Mouse (Mus musculus): ENCODE data around the gene Aif1.

Aif1 gene

DNA sequence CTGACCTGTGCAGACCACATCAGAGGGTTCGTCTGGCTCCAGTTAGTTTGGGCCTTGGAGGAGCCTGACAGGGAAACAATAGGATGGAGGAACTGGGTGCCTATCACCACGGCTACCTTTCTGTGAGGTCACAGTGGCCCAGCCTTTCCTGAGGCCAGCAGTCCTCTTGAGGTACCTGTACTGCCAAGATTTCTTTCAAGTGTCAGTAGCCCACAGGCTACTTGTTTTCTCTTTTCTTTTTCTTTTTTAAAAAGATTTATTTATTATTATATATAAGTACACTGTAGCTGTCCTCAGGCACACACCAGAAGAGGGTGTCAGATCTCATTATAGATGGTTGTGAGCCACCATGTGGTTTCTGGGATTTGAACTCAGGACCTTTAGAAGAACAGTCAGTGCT, at the start of gene Aif1:
Gene Aif1, minus strand, starts transcription at position 101 of the 400 bp plus-strand sequence.
- DNase-seq (ENCODE audit: low spot score in 2 of 2) = no peak

DNA sequence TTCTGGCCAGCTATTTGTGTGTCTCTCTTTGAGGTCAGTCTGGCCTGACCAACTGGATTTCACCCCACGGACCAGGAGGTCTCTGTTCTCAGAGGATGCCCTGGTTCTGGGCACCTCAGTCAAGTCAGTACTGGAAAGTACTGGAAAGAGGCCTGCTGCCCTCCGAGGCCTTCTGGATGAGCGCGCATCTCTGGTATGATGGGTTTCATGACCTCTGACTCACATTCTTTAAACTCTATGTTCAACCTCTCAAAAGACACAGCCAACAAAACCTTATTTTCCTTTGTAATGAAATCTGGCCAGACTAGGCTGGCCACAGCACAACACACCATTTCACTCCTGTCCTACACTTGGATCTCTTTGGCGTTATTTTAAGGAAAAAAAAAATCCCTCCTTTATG, 49.6 kb upstream of the Aif1 start:
- no peak for DNase-seq (ENCODE audit: low spot score in 2 of 2)

DNA sequence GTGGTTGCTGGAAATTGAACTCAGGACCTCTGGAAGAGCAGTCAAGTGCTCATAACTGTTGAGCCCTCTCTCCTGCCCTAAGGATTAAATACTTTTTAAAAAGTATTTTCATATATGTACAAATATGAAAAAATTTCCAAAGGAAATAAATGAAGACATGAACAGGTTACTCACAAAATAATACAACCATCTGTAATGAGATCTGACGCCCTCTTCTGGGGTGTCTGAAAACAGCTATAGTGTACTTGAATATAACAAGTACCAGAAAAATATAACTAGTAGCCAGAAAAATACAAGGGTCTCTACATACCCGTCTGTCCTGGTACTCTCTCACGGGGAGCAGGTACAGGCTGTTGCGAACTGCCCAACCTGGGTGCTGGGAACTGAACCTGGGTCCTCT, 48.8 kb upstream of the Aif1 start:
- DNase-seq (ENCODE audit: low spot score in 2 of 2) = no peak

DNA sequence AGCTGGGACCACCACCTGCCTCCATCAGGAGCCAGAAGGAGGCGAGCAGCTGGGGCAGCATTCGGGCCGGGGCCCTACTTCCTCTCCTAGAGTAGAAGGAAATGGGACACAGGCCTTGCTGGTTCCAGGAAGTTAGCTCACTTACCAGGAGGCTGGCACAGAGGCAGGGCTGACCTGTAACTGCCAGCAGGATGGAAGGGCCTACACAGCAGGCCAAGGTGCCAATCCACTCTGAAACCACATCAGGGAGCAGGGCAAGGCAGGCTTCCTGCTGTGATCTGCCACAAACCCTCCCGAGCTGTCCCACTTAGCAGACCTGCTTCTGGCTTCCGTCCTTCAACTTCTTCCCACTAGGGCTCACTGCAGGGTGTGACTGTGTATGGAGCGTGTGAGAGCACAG, 46.4 kb upstream of the Aif1 start:
- peak in 1 of 2 experiments; percentile 50 for DNase-seq (ENCODE audit: low spot score in 2 of 2)

DNA sequence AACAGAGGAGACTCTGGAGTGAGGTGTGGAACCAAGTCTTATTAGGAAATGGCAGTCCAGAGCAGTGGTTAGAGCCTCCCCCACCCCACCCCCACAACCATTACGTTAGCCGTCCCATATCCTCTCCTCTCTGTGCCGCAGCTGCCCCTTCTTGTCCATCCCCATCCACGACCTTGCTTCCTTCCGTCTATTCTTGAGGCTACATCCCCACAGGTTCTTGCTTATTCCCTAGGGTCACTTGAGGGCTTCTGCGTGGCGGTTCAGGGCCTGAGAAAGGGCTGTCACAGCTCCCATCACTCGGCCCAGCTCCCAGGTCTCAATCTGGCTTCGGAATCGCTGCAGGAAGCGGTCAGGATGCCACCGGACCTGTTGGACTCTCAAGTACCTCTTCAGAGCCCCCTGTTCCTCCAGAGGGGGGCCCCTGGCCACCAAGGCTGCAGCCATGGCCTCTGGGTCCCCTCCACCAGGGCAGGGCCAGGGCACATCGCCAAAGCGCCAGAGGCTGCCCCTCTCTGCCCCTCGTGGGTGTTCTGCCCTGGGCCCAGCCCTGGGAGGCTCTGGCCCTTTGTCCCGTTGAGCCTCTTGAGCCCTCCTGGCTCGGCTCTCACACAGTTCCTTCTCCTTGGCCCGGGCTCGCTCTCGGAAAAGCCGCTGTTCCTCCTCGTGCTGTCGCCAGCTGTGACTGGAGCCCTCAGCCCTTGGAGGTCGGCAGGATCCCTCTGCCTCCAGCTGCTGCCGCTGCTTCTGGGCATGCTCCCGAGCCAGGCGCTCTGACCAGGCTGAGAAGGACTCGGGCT, 44.5 kb upstream of the Aif1 start, which contains the start of gene Gm16181:
Gene Gm16181, plus strand, starts transcription at position 679 of the 797 bp plus-strand sequence.
- peak; percentile 70 to 80 for DNase-seq (ENCODE audit: low spot score in 2 of 2)

DNA sequence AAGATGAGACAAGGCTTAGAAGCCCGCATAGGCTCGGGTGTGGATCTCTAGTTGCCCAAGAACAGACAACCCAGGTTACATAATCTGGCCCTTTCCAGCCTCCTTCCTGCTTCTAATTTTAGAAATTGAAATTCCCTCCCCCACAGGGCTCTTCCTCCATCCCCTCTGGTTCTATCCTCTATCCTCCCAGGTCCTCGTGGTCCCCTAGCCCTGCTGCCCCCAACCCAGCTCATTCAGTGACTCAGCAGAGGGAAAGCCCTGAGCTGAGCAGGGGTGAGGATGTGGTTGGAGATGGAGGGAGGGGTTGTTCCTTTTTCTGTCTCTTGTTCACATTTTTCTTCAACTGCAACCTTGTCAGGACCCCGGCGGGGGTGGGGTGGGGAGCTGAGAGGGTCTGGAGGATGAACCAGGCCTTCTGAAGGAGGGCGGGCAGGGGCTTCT, 43.8 kb upstream of the Aif1 start:
- peak; percentile 51 to 77 for DNase-seq (ENCODE audit: low spot score in 2 of 2)

DNA sequence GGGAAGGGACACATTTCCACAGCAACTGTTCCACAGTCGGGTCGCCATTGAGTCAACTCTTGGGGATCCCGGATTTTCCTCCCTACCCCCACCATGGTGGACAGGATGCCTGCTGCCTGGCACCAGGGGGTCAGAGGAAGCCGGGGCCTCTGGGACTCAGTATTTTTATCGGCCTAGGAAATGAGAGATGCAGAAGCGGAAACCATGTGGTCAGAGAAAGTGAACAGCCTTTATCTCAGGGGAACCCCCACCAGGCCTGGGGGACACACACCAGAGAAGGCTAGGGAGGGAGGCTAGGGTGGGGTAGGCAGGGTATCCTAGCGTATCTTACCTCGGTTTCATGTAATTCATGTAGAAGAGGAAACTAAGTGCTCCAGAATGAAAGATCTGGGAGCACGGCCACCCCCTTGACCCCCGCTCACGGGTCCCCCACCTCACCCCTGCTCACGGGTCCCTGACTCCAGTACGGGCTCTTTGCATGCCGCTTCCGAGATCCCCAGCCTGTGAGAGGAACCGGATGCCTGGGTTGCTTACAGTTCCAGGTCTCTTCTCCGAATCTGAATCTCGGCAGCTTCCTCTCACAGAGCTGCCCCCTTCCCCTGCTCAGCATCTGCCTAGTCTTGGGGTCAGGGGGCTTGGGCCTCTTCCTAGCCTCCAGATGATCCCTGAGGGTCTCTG, 42.8 kb upstream of the Aif1 start:
- peak; percentile 70 to 91 for DNase-seq (ENCODE audit: low spot score in 2 of 2)

DNA sequence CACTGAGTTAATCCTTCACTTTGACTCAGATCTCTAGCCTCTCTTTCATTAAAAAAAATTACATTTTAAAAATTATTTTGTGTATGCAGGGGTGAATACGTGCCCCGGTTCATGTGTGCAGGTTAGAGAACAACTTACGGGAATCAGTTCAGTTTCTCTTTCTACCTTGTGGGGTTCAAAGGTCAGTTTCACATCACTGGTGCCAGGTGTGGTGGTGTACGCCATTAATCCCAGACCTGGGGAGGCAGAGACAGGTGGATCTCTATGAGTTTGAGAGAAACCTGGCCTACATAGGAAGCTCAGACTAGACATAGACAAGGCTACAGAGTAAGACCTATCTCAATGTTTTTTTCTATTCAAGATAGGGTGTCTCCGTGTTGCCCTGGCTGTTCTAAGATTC, 37.2 kb upstream of the Aif1 start:
- DNase-seq (ENCODE audit: low spot score in 2 of 2) = no peak

DNA sequence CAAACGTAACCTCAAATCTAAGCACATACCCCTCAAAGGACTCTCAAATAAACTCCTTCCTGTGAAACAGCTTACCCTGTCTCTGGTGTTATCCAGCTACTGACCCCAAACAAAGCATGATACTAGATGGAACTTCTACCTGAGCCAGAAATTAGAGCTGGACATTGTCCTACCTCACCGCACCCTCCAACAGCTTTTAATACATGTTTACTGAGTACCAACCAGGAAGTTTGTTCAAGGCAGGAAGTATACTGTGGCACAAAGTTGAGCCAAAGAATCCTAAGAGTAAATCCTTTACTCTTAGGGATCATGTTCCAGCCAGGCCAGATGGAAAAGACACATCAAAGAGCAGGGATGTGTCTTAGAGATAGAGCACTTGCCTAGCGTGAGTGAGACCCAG, 34.7 kb upstream of the Aif1 start:
- no peak for DNase-seq (ENCODE audit: low spot score in 2 of 2)

DNA sequence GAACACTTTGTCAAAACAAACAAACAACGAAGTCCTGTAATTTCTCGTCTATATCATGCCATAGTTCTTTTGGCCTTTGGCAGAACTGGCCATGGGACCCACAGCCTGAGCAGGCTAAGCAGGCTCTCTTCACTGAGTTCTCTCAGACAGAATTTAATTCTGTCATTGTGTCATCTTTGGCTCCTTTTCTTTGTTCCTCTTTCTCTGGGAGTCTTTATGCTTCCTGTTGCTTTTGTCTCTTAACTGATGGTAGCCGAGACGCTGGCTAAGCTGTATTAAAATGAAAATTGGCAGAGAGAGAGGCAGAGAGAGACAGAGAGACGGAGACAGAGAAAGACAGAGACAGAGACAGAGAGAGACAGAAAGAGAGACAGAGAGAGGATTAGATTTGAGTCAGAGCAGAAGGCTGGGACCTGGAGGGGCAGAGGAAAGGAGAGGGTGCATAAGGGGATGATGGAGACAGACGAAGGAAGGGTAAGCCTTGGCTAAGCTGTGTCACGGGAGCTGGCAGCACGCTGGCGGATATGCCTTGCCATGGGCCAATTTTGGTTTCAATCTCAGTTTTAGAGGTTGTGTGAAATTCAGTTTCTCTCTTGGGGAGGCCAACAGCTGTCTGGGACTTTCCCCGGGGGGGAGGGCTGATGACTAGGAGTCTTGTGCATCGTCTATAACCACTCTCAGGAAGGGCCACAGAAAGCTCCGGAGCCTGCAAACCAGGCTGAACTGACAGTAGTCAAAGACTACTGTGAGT, 34.1 kb upstream of the Aif1 start:
- DNase-seq (ENCODE audit: low spot score in 2 of 2) = peak; percentile 50 to 62

DNA sequence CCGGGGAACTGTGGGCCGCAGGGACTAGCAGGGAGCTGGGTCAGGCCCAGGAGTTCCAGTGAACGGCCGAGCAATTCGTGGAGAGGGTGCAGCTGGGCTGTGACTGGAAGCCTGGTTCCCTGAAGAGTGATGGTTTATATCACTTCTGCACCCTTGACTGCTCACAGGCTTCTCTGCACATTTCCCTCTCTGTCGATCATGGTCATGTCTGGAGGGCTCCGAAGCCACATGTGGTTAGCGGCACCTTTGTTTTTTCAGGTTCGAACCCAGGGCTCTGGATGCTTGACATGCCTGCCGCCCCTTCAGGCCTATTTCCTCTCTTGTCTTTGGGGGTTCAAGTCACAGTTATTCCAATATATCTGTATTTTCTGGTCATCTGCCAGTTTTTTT, 29.5 kb upstream of the Aif1 start:
- no peak for DNase-seq (ENCODE audit: low spot score in 2 of 2)

DNA sequence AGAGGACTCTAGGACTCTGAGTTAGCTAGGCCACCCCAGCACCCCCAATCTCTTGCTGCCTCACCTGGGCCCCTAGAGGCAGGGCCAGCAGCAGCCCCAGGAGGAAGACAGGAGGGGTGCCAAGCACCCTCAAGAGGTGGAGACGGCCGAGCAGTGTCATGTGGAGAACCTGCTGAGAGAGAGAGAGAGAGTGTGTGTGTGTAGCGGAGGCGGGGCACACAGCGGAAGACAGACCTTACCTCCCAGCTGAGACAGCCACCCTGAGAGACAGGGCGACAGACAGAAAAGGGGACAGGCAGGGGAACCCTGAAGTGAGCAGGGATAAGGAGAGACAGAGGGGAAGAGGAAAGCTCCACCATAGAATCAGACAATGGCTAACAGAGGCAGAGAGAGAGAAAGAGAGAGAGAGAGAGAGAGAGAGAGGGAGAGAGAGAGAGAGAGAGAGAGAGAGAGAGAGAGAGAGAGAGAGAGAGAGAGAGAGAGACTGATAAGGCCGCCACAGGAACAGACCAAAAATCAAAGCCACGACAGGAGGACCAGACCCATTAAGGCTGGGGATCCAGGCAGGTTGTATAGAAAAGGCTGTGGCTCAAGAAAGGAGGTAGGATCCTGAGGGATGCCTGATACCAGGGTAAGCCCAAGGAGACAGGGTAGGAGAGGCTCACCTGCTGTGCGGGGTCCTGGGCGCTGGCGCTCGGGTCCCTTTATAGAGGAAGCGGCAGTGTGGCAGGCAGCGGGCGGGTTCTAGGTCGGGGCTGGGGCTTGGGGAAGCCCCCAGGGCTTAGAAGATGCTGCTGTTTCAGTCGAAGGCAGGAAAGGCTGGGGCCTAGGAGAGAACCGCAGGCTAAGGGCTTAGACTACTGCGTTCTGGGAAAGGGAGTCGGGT, 28.9 kb upstream of the Aif1 start, which contains the start of gene Lta:
Gene Lta, minus strand, starts transcription at position 858 of the 886 bp plus-strand sequence.
- no peak for DNase-seq (ENCODE audit: low spot score in 2 of 2)

DNA sequence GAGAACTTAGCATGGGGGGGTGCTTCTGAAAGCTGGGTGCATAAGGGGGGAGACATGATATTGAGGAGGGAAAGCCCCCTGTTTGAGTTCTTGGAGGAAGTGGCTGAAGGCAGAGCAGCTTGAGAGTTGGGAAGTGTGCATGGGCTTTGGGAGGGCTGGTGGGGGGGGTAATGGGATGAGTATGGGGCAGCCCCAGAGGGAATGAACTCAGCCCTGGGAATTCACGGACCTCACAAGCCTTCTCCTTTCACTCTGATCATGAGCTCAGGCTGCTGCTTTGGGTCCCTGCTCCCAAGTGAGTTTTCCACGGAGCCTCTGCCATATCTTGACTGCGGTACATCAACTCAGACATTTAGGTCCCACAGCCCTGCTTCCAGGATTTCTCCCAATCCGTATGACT, 26.6 kb upstream of the Aif1 start:
- DNase-seq (ENCODE audit: low spot score in 2 of 2) = no peak

DNA sequence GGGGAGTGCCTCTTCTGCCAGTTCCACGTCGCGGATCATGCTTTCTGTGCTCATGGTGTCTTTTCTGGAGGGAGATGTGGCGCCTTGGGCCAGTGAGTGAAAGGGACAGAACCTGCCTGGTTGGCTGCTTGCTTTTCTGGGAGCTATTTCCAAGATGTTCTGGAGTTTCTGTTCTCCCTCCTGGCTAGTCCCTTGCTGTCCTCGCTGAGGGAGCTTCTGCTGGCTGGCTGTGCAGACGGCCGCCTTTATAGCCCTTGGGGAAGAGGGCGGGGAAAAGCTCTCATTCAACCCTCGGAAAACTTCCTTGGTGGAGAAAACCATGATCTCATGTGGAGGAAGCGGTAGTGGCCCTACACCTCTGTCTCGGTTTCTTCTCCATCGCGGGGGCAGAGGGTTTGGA, 25.9 kb upstream of the Aif1 start, which contains the start of gene Tnf:
Gene Tnf, minus strand, starts transcription at position 221 of the 400 bp plus-strand sequence.
- peak; percentile 77 to 83 for DNase-seq (ENCODE audit: low spot score in 2 of 2)

DNA sequence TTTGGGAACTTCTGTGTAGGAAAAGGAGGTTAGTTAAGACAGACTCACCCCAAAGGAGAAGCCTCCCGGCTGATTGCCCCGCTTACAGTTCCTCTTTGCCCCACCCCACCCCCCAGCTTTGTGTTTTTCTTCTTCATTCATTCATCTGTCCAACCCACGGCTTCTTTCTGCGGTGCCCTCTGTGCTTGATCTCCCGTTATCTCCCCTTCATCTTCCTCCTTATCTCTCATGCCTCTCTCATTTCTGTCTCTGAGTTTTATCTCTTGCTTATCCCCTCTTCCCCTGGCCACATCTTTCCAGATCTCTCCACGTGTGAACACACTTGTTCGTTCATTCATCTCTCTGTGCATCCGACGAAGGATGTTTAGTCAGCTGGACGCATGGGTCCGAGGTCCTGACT, 25.3 kb upstream of the Aif1 start:
- DNase-seq (ENCODE audit: low spot score in 2 of 2) = no peak

DNA sequence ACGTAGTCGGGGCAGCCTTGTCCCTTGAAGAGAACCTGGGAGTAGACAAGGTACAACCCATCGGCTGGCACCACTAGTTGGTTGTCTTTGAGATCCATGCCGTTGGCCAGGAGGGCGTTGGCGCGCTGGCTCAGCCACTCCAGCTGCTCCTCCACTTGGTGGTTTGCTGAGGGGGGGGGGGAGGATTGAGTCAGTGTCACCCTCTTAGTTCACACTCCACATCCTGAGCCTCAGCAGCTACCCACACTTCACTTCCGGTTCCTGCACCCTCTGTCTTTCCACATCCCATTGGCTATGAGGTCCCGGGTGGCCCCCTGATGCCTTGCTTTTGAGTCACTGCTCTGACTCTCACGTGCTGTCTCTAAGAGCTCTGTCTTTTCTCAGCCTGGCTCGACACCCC, 24.5 kb upstream of the Aif1 start:
- peak in 1 of 2 experiments; percentile 57 for DNase-seq (ENCODE audit: low spot score in 2 of 2)

DNA sequence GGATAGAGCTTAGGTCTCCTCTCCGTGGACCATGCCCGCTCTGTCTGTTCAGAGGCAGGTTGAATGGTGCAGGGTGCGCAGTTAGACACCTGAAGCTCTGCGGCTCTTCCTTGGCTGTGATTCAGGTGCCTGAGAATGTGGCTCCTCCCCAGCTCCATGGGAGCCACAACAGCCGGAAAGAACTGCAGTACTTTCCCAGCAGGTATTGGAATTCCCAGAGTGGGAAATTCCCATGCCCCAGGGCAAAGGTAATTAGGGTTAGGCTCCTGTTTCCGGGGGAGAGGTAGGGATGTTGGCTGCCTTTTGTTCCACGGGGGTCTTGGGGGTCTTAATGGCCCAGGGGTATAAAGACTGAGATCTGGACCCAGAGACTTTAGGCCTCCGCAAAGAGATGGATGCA, 23.1 kb upstream of the Aif1 start:
- no peak for DNase-seq (ENCODE audit: low spot score in 2 of 2)

DNA sequence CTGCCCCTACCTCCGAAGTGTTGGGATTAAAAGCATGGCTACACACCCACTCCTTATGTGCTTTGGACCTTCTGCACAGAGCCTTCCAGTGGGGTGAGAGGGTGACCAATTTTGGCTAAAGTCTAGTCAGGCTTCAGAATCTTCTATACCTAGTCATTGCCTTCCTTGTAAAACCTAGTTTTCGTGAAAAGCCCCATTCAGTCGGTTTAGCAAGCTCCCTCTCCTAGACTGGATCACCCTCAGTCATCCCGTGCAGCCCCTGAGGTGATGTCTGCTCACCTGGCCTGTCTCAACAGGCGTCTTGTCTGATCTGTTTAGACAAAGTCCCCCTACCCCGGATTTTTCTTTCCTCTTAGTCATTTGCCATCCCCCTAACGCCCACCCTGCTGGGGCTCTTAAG, 22.2 kb upstream of the Aif1 start:
- DNase-seq (ENCODE audit: low spot score in 2 of 2) = no peak

DNA sequence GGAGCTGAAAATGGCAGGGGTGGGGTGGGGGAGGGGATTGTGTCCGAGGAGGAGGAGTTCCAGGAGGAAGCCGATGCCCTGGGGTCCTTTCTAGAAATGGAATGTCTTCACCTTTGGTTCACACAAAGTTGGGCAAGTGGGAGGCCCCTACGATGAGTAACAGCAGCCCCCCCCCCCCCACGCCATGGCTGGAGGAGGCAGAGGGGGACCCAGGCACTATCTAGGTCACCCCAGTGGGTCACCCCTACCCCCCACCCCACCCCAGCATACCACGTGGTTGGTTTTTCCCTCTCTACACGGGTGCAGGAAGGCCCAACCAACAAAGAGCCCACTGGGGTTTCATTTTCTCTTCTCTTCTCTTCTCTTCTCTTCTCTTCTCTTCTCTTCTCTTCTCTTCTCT, 21.3 kb upstream of the Aif1 start:
- no peak for DNase-seq (ENCODE audit: low spot score in 2 of 2)

DNA sequence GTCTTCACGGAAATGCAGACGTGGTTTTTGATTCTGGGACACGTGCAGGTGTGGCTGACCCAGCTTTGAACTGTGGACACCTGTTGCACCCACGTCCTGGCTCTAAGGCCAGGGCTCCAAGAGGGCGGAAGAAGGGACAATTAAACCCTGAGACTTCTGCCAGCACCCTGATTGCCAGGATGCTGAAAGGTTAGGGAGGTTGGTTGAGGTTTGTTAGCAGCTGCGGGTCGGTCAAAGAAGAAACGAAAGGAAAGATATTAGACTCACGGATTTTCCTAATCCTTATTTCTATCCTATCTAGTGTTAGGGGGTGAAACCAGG, 20.4 kb upstream of the Aif1 start:
- DNase-seq (ENCODE audit: low spot score in 2 of 2) = no peak

DNA sequence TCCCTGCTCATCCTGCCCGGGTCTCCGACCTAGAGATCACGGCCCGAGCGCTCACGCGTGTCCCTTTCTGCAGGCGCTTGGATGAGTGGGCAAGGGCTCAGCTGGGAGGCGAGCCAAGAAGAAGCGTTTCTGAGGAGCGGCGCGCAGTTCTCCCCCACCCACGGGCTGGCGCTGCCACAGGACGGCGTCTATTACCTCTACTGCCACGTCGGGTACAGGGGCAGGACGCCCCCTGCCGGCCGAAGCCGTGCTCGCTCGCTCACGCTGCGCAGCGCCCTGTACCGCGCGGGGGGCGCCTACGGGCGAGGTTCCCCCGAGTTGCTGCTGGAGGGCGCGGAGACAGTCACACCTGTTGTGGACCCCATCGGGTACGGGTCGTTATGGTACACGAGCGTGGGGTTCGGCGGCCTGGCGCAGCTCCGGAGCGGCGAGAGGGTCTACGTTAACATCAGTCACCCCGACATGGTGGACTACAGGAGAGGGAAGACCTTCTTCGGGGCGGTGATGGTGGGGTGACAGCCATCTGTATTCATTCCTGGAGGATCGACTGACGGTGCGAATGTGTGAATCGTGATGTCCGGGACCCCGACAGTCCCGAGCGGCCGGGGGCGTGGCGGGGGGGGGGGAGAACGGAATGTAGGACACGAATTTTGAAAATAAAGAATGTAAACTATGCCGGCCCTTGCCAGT, 19.9 kb upstream of the Aif1 start:
- DNase-seq (ENCODE audit: low spot score in 2 of 2) = peak; percentile 69 to 76
